Mouse (Mus musculus) E14TG2a.4 (cell line): ENCODE results near the gene Rnf213.

Source experiments
- CTCF ChIP-seq: conservative IDR thresholded peaks from 2 replicates; pipeline ENCODE4 v1.5.1; 2014; ENCODE audit warnings: low read length
- NANOG ChIP-seq: IDR thresholded peaks from 2 replicates; pipeline ENCODE4 v1.6.1; 2014; ENCODE audit warnings: borderline replicate concordance, low read length, mixed read lengths
- POU5F1 ChIP-seq: IDR thresholded peaks from 2 replicates; pipeline ENCODE4 v1.6.1; 2014; ENCODE audit warnings: low read length, borderline replicate concordance

DNA sequence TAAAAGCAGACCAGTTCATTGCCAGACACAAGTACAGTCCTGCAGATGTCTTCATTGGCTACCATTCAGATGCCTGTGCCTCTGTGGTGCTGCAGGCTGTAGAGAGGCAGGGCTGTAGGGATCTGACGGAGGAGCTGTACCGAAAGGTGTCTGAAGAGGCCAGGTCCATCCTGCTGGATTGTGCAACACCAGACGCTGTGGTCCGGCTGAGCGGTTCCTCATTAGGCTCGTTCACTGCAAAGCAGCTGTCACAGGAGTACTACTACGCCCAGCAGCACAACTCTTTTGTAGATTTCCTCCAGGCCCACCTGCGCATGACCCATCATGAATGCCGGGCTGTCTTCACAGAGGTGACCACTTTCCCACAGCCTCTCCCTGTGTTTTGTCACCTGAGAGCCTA is 50.5 kb downstream of the Rnf213 start:
- TF ChIP-seq CTCF (no peak), POU5F1 (no peak), NANOG (no peak)
